Mouse (Mus musculus) thymus, adult 2 months (tissue): Measurements from ENCODE around the gene Eed.

Experiments
- CTCF ChIP-seq: fragments of 200-500 bp; IDR thresholded peaks from 2 replicates; pipeline ENCODE4 v1.5.1; 2012; ENCODE audit warnings: mild to moderate bottlenecking, control low read depth, low read length, moderate library complexity, borderline replicate concordance; ENCODE audit not compliant: control insufficient read depth, poor library complexity, insufficient read depth; ENCODE audit errors: extremely low read depth
- POLR2A ChIP-seq: fragments of 200-500 bp; IDR thresholded peaks from 2 replicates; pipeline ENCODE4 v1.6.1; 2012; ENCODE audit warnings: mild to moderate bottlenecking, low read length, control low read depth, moderate library complexity; ENCODE audit not compliant: control insufficient read depth, poor library complexity, insufficient read depth; ENCODE audit errors: extremely low read depth

GRCm38 (mm10) chr7:89998624-89999006 is 17.8 kb upstream of the Eed start:
- TF ChIP-seq POLR2A (no peak), CTCF (no peak)
